Mouse (Mus musculus): ENCODE results near the gene Elp5. TPM values are rescaled to one million over a fixed set of nuclear protein-coding genes. Genes with fewer than 3 reads are reported as not detected.
A peak's percentile ranks its signal among the peaks of the same experiment; 100 is the strongest.

The Elp5 gene
- total and polyA plus RNA-seq, 3 experiments, result 39.0 to 61.6 (median 42.2) TPM

- Histone ChIP-seq H3K27me3 (ENCODE audit: control insufficient read depth, insufficient read depth, low read length) (no peaks in the 10 kb centered on the region), H3K27ac (peak overlapping the region; percentile 96), H3K79me2 (replicated peaks; ENCODE audit: control insufficient read depth, insufficient read depth, low read length) (no peaks in the 10 kb centered on the region), H3K9ac (ENCODE audit: low read depth, low read length) (peak overlapping the region; percentile 98), H3K4me1 (ENCODE audit: control insufficient read depth, insufficient read depth, low read length) (peaks cover 6% of the 10 kb centered on the region), H3K36me3 (ENCODE audit: control insufficient read depth, insufficient read depth, low read length) (peaks cover 12% of the 10 kb centered on the region; the same call in 1 of the 2 replicates), H3K4me3 (peak overlapping the region; percentile 71)
- TF ChIP-seq EP300 (IDR thresholded peaks at IDR 0.05; ENCODE audit: insufficient read depth, low read depth, low read length) (no peak), CTCF (IDR thresholded peaks at IDR 0.05) (no peak), POLR2A (IDR thresholded peaks at IDR 0.05; ENCODE audit: insufficient read depth, low read depth, low read length) (no peak)
- intact Hi-C loops (cut with DNase I), result loop anchor here (2.0 to 5.0 kb wide), 3 partner anchors 40 to 162 kb away; partner anchors contain the start of genes Gabarap, Kctd11 and Polr2a
- 1% methylated on average over 63 of the region's 65 CpGs for WGBS
- peak; percentile 54 to 57 for DNase-seq
Measured at GRCm38 (mm10) chr11:69920266-69921031, 61.9 kb downstream of the Elp5 start.

- intact Hi-C loops (cut with DNase I), result loop anchor here (2.0 to 5.0 kb wide), 3 partner anchors 39 to 161 kb away; partner anchors contain the start of genes Gabarap, Kctd11 and Polr2a
- H3K27ac ChIP-seq, result peak overlapping the region; percentile 96
- peaks cover 8% of the 10 kb centered on the region for H3K4me1 ChIP-seq (ENCODE audit: control insufficient read depth, insufficient read depth, low read length)
- no peaks in the 10 kb centered on the region for H3K79me2 ChIP-seq (replicated peaks; ENCODE audit: control insufficient read depth, insufficient read depth, low read length)
- no peaks in the 10 kb centered on the region for H3K27me3 ChIP-seq (ENCODE audit: control insufficient read depth, insufficient read depth, low read length)
- H3K36me3 ChIP-seq (ENCODE audit: control insufficient read depth, insufficient read depth, low read length), result peaks cover 14% of the 10 kb centered on the region; the same call in 1 of the 2 replicates
- H3K4me3 ChIP-seq, result peak overlapping the region; percentile 71
- DNase-seq, result peak; percentile 85 to 88
- H3K9ac ChIP-seq (ENCODE audit: low read depth, low read length), result peak overlapping the region; percentile 98
- peak; percentile 62; the same call in 1 of the 2 replicates for TF ChIP-seq EP300 (IDR thresholded peaks at IDR 0.05; ENCODE audit: insufficient read depth, low read depth, low read length)
- no peak for TF ChIP-seq CTCF (IDR thresholded peaks at IDR 0.05)
- peak; percentile 58 for TF ChIP-seq POLR2A (IDR thresholded peaks at IDR 0.05; ENCODE audit: insufficient read depth, low read depth, low read length)
- under 1% methylated on average over 17 of the region's 17 CpGs for WGBS
Measured at GRCm38 (mm10) chr11:69919661-69920265, 62.6 kb downstream of the Elp5 start.

DNA sequence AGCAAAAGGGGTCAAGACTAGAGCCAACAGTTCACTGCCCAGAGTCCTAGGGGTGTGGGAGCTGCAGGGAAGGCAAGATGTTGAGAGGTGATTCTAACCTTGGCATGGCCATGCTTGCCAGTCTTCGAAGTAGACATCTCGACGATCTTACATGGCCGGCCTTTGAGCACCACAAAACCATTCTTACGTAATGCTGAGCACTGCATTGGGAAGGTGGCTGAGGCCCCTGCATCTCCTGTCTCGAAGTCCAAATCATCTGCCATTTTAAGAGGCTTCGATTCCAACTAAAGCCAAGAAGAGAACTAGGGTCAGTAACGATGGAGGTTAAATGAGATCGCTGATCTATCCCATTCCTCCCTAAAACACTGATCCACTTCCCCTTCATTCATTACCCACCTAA lies 63.3 kb downstream of the Elp5 start:
- peaks cover 11% of the 10 kb centered on the region for H3K4me1 ChIP-seq (ENCODE audit: control insufficient read depth, insufficient read depth, low read length)
- no peaks in the 10 kb centered on the region for H3K27me3 ChIP-seq (ENCODE audit: control insufficient read depth, insufficient read depth, low read length)
- no peak for DNase-seq
- TF ChIP-seq POLR2A (IDR thresholded peaks at IDR 0.05; ENCODE audit: insufficient read depth, low read depth, low read length) (no peak), CTCF (IDR thresholded peaks at IDR 0.05) (no peak), EP300 (IDR thresholded peaks at IDR 0.05; ENCODE audit: insufficient read depth, low read depth, low read length) (no peak)
- peak overlapping the region; percentile 96 for H3K27ac ChIP-seq
- intact Hi-C loops (cut with DNase I), result no loop called here
- no peak overlapping the region for H3K9ac ChIP-seq (ENCODE audit: low read depth, low read length)
- WGBS, result 65% methylated on average over 9 of the region's 9 CpGs
- peak overlapping the region; percentile 71; the same call in 1 of the 2 replicates for H3K4me3 ChIP-seq
- H3K79me2 ChIP-seq (replicated peaks; ENCODE audit: control insufficient read depth, insufficient read depth, low read length), result peaks cover 3% of the 10 kb centered on the region; the same call in 1 of the 2 replicates
- H3K36me3 ChIP-seq (ENCODE audit: control insufficient read depth, insufficient read depth, low read length), result peaks cover 14% of the 10 kb centered on the region; the same call in 1 of the 2 replicates

Small RNAs within 50 kb of the gene (microRNA-seq; reads per million reads assigned to microRNA genes)
- gene Gm44349, result 0 to 0.39 reads per million in 2 experiments
- gene Mir324, result 1,213 to 1,322 reads per million in 2 experiments

Other genes starting within 250 kb of the Elp5 start
Only the 30 nearest of the 36 such genes appear.
- 1 to 10 TPM; 4.1 TPM for gene Chrnb1, start 186.6 kb downstream of the Elp5 start, total RNA-seq (2021)
- 10.3 and 16.4 TPM in 2 replicates for gene Chrnb1, start 186.6 kb downstream of the Elp5 start, polyA plus RNA-seq (2012; rRNA removed)
- gene Fgf11, start 180.7 kb downstream of the Elp5 start, total RNA-seq (2021), result 1 to 10 TPM; 1.9 to 2.5 TPM
- gene Fgf11, start 180.7 kb downstream of the Elp5 start, polyA plus RNA-seq (2012; rRNA removed), result 3.3 and 4.3 TPM in 2 replicates
- gene Tmem102, start 176.9 kb downstream of the Elp5 start, total RNA-seq (2021), result under 1 TPM; 0.25 to 0.29 TPM
- gene Tmem102, start 176.9 kb downstream of the Elp5 start, polyA plus RNA-seq (2012; rRNA removed), result 0.44 and 0.47 TPM in 2 replicates
- not detected for gene Gm39566, start 167.2 kb downstream of the Elp5 start, total RNA-seq (2021)
- 0.02 and 0.09 TPM in 2 replicates for gene Gm39566, start 167.2 kb downstream of the Elp5 start, polyA plus RNA-seq (2012; rRNA removed)
- not detected for gene Spem2, start 164.1 kb downstream of the Elp5 start, total RNA-seq (2021)
- 0.15 and 0.20 TPM in 2 replicates for gene Spem2, start 164.1 kb downstream of the Elp5 start, polyA plus RNA-seq (2012; rRNA removed)
- not detected for gene Spem1, start 160.3 kb downstream of the Elp5 start, total RNA-seq (2021)
- gene Spem1, start 160.3 kb downstream of the Elp5 start, polyA plus RNA-seq (2012; rRNA removed), result 0.23 and 0.32 TPM in 2 replicates
- gene Nlgn2, start 144.7 kb downstream of the Elp5 start, total RNA-seq (2021), result 1 to 10 TPM; 3.4 to 5.0 TPM
- 6.0 and 6.7 TPM in 2 replicates for gene Nlgn2, start 144.7 kb downstream of the Elp5 start, polyA plus RNA-seq (2012; rRNA removed)
- 100 to 1,000 TPM; 214 to 254 TPM for gene Tmem256, start 144.0 kb downstream of the Elp5 start, total RNA-seq (2021)
- 308 and 350 TPM in 2 replicates for gene Tmem256, start 144.0 kb downstream of the Elp5 start, polyA plus RNA-seq (2012; rRNA removed)
- gene Plscr3, start 136.1 kb downstream of the Elp5 start, total RNA-seq (2021), result 10 to 100 TPM; 21.2 to 22.4 TPM
- 45.3 and 48.3 TPM in 2 replicates for gene Plscr3, start 136.1 kb downstream of the Elp5 start, polyA plus RNA-seq (2012; rRNA removed)
- gene Tnk1, start 123.8 kb downstream of the Elp5 start, total RNA-seq (2021), result not detected
- 0.20 and 0.68 TPM in 2 replicates for gene Tnk1, start 123.8 kb downstream of the Elp5 start, polyA plus RNA-seq (2012; rRNA removed)
- not detected for gene Tmem95, start 104.5 kb downstream of the Elp5 start, total RNA-seq (2021)
- not detected in 2 replicates for gene Tmem95, start 104.5 kb downstream of the Elp5 start, polyA plus RNA-seq (2012; rRNA removed)
- gene Kctd11, start 101.1 kb downstream of the Elp5 start, total RNA-seq (2021), result 1 to 10 TPM; 2.3 to 2.6 TPM
- gene Kctd11, start 101.1 kb downstream of the Elp5 start, polyA plus RNA-seq (2012; rRNA removed), result 2.9 TPM in 2 replicates
- 1 to 10 TPM in 1 of 2 experiments, under 1 TPM in 1; 0.65 to 1.1 TPM for gene Acap1, start 87.0 kb downstream of the Elp5 start, total RNA-seq (2021)
- 1.7 and 3.3 TPM in 2 replicates for gene Acap1, start 87.0 kb downstream of the Elp5 start, polyA plus RNA-seq (2012; rRNA removed)
- under 1 TPM; 0.23 to 0.34 TPM for gene 2810408A11Rik, start 81.5 kb downstream of the Elp5 start, total RNA-seq (2021)
- gene 2810408A11Rik, start 81.5 kb downstream of the Elp5 start, polyA plus RNA-seq (2012; rRNA removed), result 0.15 and 0.41 TPM in 2 replicates
- gene Neurl4, start 81.4 kb downstream of the Elp5 start, total RNA-seq (2021), result 10 to 100 TPM; 42.6 to 47.1 TPM
- gene Neurl4, start 81.4 kb downstream of the Elp5 start, polyA plus RNA-seq (2012; rRNA removed), result 31.5 and 54.1 TPM in 2 replicates
- 10 to 100 TPM; 27.2 to 28.4 TPM for gene Gps2, start 68.6 kb downstream of the Elp5 start, total RNA-seq (2021)
- gene Gps2, start 68.6 kb downstream of the Elp5 start, polyA plus RNA-seq (2012; rRNA removed), result 53.9 and 63.9 TPM in 2 replicates
- gene Eif5a, start 60.6 kb downstream of the Elp5 start, total RNA-seq (2021), result 100 to 1,000 TPM; 397 to 444 TPM
- gene Eif5a, start 60.6 kb downstream of the Elp5 start, polyA plus RNA-seq (2012; rRNA removed), result 360 and 540 TPM in 2 replicates
- gene Ybx2, start 46.7 kb downstream of the Elp5 start, total RNA-seq (2021), result 10 to 100 TPM; 16.7 to 22.6 TPM
- gene Ybx2, start 46.7 kb downstream of the Elp5 start, polyA plus RNA-seq (2012; rRNA removed), result 64.2 and 66.2 TPM in 2 replicates
- 100 to 1,000 TPM; 363 to 456 TPM for gene Slc2a4, start 34.3 kb downstream of the Elp5 start, total RNA-seq (2021)
- gene Slc2a4, start 34.3 kb downstream of the Elp5 start, polyA plus RNA-seq (2012; rRNA removed), result 516 and 737 TPM in 2 replicates
- gene Cldn7, start 17.7 kb downstream of the Elp5 start, total RNA-seq (2021), result not detected
- gene Cldn7, start 17.7 kb downstream of the Elp5 start, polyA plus RNA-seq (2012; rRNA removed), result 0.50 and 3.5 TPM in 2 replicates
- gene Ctdnep1, start 1.4 kb downstream of the Elp5 start, total RNA-seq (2021), result 100 to 1,000 TPM; 143 to 144 TPM
- gene Ctdnep1, start 1.4 kb downstream of the Elp5 start, polyA plus RNA-seq (2012; rRNA removed), result 138 and 190 TPM in 2 replicates
- gene Gabarap, start 8.6 kb upstream of the Elp5 start, total RNA-seq (2021), result 100 to 1,000 TPM; 284 to 340 TPM
- gene Gabarap, start 8.6 kb upstream of the Elp5 start, polyA plus RNA-seq (2012; rRNA removed), result 469 and 750 TPM in 2 replicates
- gene Phf23, start 13.3 kb upstream of the Elp5 start, total RNA-seq (2021), result 10 to 100 TPM; 18.1 to 22.8 TPM
- gene Phf23, start 13.3 kb upstream of the Elp5 start, polyA plus RNA-seq (2012; rRNA removed), result 11.5 and 17.6 TPM in 2 replicates
- gene Dvl2, start 18.1 kb upstream of the Elp5 start, total RNA-seq (2021), result 1 to 10 TPM; 4.1 to 4.9 TPM
- gene Dvl2, start 18.1 kb upstream of the Elp5 start, polyA plus RNA-seq (2012; rRNA removed), result 6.1 and 7.4 TPM in 2 replicates
- 1,000 to 10,000 TPM; 1,139 to 1,355 TPM for gene Acadvl, start 32.9 kb upstream of the Elp5 start, total RNA-seq (2021)
- gene Acadvl, start 32.9 kb upstream of the Elp5 start, polyA plus RNA-seq (2012; rRNA removed), result 701 and 889 TPM in 2 replicates
- 1 to 10 TPM; 5.2 to 5.7 TPM for gene Dlg4, start 34.4 kb upstream of the Elp5 start, total RNA-seq (2021)
- gene Dlg4, start 34.4 kb upstream of the Elp5 start, polyA plus RNA-seq (2012; rRNA removed), result 6.9 and 9.8 TPM in 2 replicates
- gene Asgr1, start 71.6 kb upstream of the Elp5 start, total RNA-seq (2021), result not detected
- 0.50 TPM in 1 of 2 replicates, not detected in the other for gene Asgr1, start 71.6 kb upstream of the Elp5 start, polyA plus RNA-seq (2012; rRNA removed)
- gene Asgr2, start 110.1 kb upstream of the Elp5 start, total RNA-seq (2021), result under 1 TPM in 1 of 2 experiments, not detected in 1; 0.16 TPM
- gene Asgr2, start 110.1 kb upstream of the Elp5 start, polyA plus RNA-seq (2012; rRNA removed), result 0.31 and 0.56 TPM in 2 replicates
- 1 to 10 TPM; 5.6 to 6.7 TPM for gene Mgl2, start 147.8 kb upstream of the Elp5 start, total RNA-seq (2021)
- gene Mgl2, start 147.8 kb upstream of the Elp5 start, polyA plus RNA-seq (2012; rRNA removed), result 7.4 and 9.7 TPM in 2 replicates
- gene Clec10a, start 173.7 kb upstream of the Elp5 start, total RNA-seq (2021), result 1 to 10 TPM; 1.7 to 3.2 TPM
- 2.8 and 3.8 TPM in 2 replicates for gene Clec10a, start 173.7 kb upstream of the Elp5 start, polyA plus RNA-seq (2012; rRNA removed)